Mouse (Mus musculus): ENCODE data around the gene Cdc25a. TPM values are rescaled to one million over a fixed set of nuclear protein-coding genes. Genes with fewer than 3 reads are reported as not detected.

Gene Cdc25a
- polyA plus RNA-seq (2014; fragmentation: Illumina TruSeq; extraction: RNeasy Lipid Tissue Mini Kit (QIAGEN cat#74804); ENCODE audit: insufficient read depth, low read depth, low replicate concordance): 4.7 TPM

DNA sequence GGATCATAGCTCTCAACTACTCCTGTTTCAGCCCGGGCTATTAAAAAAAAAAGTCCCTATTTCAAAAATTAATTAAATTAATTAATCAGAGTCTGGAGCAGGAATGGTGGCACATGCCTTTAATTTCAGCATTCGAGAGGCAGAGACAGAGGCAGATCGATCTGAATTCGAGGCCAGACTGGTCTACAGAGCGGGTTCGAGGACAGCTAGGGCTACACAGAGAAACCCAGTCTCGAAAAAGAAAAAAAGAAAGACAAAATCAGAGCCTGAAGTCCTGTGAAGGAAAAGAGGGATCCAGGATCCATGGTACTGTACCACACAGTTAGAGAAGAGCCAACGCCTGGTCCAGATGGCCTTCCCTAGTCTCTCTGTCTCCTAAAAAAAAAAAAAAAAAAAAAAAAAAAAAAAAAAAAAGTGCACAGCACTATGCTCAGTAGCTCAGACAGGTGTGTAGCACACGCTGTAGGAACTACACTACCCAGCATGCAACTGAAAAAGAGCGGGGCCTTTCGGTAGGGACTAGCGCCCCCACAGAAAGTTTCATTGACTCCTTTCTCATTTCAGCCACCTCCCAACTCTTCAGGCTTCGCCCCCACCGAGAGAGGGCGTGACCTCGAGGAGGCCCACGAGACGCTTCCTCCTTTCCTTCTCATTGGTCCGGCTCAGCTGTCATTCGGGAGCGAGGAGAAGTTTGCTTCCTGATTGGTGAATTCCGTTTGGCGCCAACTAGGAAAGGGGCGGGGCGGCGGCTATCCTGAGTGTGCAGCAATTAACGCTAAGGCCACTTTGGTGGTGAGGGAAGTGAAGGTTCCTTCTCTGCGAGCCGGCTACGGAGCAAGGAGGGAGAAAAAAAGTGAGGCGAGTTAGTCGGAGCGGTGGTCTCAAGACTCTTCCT lies at the start of gene Cdc25a:
Cdc25a (plus strand) TSS at position 783 of the 895 bp plus-strand sequence.

DNA sequence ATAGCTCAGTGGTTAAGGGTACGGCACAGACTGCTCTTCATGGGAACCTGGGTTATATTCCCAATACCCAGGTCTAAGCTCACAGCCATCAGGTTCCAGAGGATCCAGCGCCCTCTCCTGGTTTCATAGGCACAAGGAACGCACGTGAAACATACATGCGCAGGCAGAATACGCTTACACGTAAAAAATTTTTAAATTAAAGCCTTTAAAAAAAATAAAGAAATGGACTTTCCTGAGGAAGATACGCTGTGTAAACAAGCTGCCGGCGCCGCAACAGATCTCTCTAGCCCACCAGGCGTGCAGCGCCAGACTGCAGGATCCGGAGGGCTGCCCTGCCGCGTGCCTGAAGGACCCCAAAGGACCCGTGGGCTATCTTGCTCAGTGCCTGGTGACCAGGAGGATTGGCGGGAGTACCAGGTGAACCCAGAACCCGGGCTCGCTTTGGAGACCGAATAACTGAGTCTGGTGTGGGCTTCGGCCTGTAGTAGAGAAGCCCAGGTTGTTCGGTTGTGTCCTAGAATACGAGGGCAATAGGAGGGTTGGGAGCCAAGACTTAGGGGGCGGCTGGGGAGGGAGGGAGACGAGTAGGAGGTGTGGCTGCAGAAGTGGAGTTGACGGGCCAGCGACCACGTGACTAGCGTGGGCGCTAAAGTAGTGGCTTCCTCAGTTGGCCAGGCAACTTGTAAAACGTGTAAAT lies 42.8 kb upstream of the Cdc25a start, which contains the start of gene Nme6:
Nme6 (plus strand) TSS at position 359 of the 697 bp plus-strand sequence.

DNA sequence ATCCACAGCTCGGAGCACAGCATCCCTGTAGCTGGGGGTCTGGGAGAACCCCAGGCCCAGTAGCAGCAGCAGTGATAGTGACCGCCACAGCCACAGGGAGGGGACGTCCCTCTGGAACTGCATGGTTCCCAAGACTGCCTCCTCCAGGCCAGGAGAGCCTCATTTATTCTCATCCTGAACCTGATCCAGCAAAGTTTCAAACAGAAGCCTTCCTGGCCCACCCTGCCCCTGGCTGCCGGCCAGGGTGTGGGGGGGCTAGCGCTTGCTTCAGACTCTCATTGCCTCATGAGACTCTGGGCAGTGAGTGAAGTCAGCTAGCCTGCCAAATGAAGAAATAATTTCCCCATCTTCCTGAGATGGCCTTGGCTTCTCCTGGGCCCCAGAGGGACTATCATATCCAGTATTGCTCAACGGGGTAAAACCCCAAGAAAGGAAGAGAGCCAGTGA lies 26.0 kb upstream of the Cdc25a start, which contains the start of gene Camp:
Camp (minus strand) TSS at position 306 of the 447 bp plus-strand sequence.

DNA sequence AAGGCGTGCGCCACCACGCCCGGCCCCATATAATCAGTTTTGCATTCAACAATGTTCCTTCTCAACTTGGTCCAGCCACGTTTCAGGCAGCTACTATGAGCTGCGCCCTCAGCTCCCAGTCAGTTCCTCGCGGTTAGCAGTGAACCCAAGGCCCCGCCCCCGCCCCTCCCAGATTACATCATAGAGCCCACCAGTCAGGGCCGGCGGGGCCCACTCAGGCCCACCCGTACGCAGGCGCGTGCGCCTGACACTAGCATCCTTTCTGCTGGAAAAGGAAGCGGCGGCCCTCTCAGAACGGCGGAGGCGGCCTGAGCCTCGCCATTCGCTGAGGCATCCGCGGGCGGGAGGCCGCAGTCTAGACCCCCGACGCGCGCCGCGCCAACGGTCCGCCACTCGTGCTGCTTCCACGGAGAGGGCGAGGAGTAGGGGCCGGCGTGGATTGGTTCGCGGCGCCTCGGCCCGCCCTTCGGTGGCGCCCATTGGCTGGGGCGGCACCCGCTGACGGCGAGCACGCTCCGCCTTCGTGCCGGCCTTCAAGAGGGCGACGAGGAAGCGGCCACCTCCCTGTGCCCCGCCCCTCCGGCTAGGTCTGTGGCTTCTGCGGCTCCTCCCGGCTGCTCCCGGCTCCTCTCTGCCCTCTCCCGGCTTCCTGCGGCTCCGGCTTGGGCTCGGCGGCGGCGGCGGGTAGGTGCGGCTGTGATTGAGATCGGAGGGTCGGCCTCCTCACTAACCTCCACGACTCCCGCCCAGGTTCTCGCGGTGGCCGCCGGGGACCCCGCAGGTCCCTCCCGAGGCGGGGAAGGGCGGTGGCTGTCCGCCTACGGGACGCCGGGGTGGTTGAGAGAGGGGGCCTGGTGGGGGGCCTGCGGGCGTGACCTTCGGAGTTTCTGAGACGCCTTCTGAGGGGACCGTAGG lies 56.1 kb downstream of the Cdc25a start, which contains the start of gene Map4:
Map4 (plus strand) TSS at position 204 of the 915 bp plus-strand sequence.

Other genes with a start within 250 kb of the Cdc25a start
- not detected for gene Fbxw24, start 249.5 kb upstream of the Cdc25a start, polyA plus RNA-seq (2014; fragmentation: Illumina TruSeq; extraction: RNeasy Lipid Tissue Mini Kit (QIAGEN cat#74804); ENCODE audit: insufficient read depth, low read depth, low replicate concordance)
- not detected for gene Fbxw25, start 210.9 kb upstream of the Cdc25a start, polyA plus RNA-seq (2014; fragmentation: Illumina TruSeq; extraction: RNeasy Lipid Tissue Mini Kit (QIAGEN cat#74804); ENCODE audit: insufficient read depth, low read depth, low replicate concordance)
- gene Fbxw18, start 172.9 kb upstream of the Cdc25a start, polyA plus RNA-seq (2014; fragmentation: Illumina TruSeq; extraction: RNeasy Lipid Tissue Mini Kit (QIAGEN cat#74804); ENCODE audit: insufficient read depth, low read depth, low replicate concordance): not detected
- not detected for gene Fbxw26, start 129.5 kb upstream of the Cdc25a start, polyA plus RNA-seq (2014; fragmentation: Illumina TruSeq; extraction: RNeasy Lipid Tissue Mini Kit (QIAGEN cat#74804); ENCODE audit: insufficient read depth, low read depth, low replicate concordance)
- gene Fbxw27, start 84.9 kb upstream of the Cdc25a start, polyA plus RNA-seq (2014; fragmentation: Illumina TruSeq; extraction: RNeasy Lipid Tissue Mini Kit (QIAGEN cat#74804); ENCODE audit: insufficient read depth, low read depth, low replicate concordance): not detected
- not detected for gene Spink8, start 63.3 kb upstream of the Cdc25a start, polyA plus RNA-seq (2014; fragmentation: Illumina TruSeq; extraction: RNeasy Lipid Tissue Mini Kit (QIAGEN cat#74804); ENCODE audit: insufficient read depth, low read depth, low replicate concordance)
- gene Nme6, start 42.8 kb upstream of the Cdc25a start, polyA plus RNA-seq (2014; fragmentation: Illumina TruSeq; extraction: RNeasy Lipid Tissue Mini Kit (QIAGEN cat#74804); ENCODE audit: insufficient read depth, low read depth, low replicate concordance): 15.4 TPM
- 0.59 TPM for gene Camp, start 26.0 kb upstream of the Cdc25a start, polyA plus RNA-seq (2014; fragmentation: Illumina TruSeq; extraction: RNeasy Lipid Tissue Mini Kit (QIAGEN cat#74804); ENCODE audit: insufficient read depth, low read depth, low replicate concordance)
- gene Map4, start 55.9 kb downstream of the Cdc25a start, polyA plus RNA-seq (2014; fragmentation: Illumina TruSeq; extraction: RNeasy Lipid Tissue Mini Kit (QIAGEN cat#74804); ENCODE audit: insufficient read depth, low read depth, low replicate concordance): 71.6 TPM
- gene Smarcc1, start 242.1 kb downstream of the Cdc25a start, polyA plus RNA-seq (2014; fragmentation: Illumina TruSeq; extraction: RNeasy Lipid Tissue Mini Kit (QIAGEN cat#74804); ENCODE audit: insufficient read depth, low read depth, low replicate concordance): 8.3 TPM
- 43.8 TPM for gene Dhx30, start 242.3 kb downstream of the Cdc25a start, polyA plus RNA-seq (2014; fragmentation: Illumina TruSeq; extraction: RNeasy Lipid Tissue Mini Kit (QIAGEN cat#74804); ENCODE audit: insufficient read depth, low read depth, low replicate concordance)

Measured in lung, adult 10 weeks (tissue).